Mouse (Mus musculus): ENCODE measurements at regions not wholly inside any gene's neighbourhood (a gene's known extent, or its start where the extent isn't known, plus 50 kb on each side); places are given as distances from the start of the nearest gene placed in this dataset.
"Not testable (repeated sequence)": the region's sequence is repeated elsewhere in the genome, so short reads cannot be mapped to it uniquely, and the experiment has no call there.

GRCm38 (mm10) chr15:84616880-84617279 is 52.5 kb upstream of the Prr5 start:
- peak; percentile 82 for TF ChIP-seq CTCF (IDR thresholded peaks at IDR 0.05)
- H3K27ac ChIP-seq; H3K4me3 ChIP-seq; intact Hi-C loops (cut with DNase I): not testable (repeated sequence)
- DNase-seq (ENCODE audit: extremely low spot score in 1 of 2, low spot score in 2 of 2), result peak; percentile 62 to 67

GRCm38 (mm10) chr15:84613536-84614527 is 55.6 kb upstream of the Prr5 start:
- Histone ChIP-seq H3K4me3 (no peak overlapping the region), H3K27ac (no peak overlapping the region)
- peak; percentile 100 for TF ChIP-seq CTCF (IDR thresholded peaks at IDR 0.05)
- peak; percentile 85 to 96 for DNase-seq (ENCODE audit: extremely low spot score in 1 of 2, low spot score in 2 of 2)
- intact Hi-C loops (cut with DNase I), result loop anchor here (1.0 to 5.0 kb wide), 4 partner anchors 162 to 402 kb away; no protein-coding TSS in a partner anchor

DNA sequence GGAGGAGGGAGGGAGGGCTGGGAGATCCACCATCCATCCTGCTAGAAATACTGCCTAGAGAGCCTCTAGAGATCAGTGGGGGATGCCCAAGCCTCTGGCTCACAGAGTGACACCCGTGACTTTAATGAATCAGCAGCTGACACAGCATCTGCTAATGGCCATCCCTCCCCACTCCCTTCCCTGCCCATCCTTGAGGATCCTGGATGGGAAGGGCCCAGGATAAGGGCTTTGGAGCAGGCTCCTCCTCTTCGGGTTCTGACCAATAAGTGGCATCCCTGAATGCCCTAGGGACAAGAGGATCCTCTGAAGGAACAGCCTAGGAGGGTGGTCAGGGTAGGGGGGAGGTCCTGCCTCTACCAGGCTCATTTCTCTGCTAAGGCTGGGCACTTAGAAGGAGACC is 55.3 kb upstream of the Rtl6 start:
- TF ChIP-seq CTCF (IDR thresholded peaks at IDR 0.05), result no peak
- no peak overlapping the region for H3K27ac ChIP-seq
- DNase-seq (ENCODE audit: extremely low spot score in 1 of 2, low spot score in 2 of 2), result no peak
- intact Hi-C loops (cut with DNase I), result loop anchor here (5.0 kb wide), 2 partner anchors 161 to 401 kb away; no protein-coding TSS in a partner anchor
- H3K4me3 ChIP-seq, result no peak overlapping the region

GRCm38 (mm10) chr15:84609825-84610442 is 52.3 kb upstream of the Rtl6 start:
- intact Hi-C loops (cut with DNase I), result loop anchor here (5.0 kb wide), 2 partner anchors 158 to 398 kb away; no protein-coding TSS in a partner anchor

DNA sequence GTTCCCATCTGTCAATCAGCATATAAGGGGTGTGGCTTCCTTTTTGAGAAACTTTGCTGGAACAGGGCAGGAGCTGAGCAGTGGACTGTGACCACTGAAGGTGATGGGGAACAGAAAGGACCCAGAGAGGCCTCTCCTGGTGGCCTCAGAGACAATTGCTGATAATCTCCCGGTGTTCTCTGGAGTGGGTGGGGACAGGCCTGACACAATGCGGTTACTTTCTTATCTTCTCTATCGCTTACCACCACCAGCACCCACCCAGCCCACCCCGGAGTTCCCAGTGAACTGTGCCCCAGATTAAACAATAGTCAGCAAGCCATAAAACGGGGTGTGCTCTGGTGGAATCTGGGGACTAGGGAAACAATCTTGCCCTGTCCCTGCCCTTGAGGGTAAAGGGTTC is 51.4 kb upstream of the Rtl6 start:
- intact Hi-C loops (cut with DNase I), result no loop called here
- Histone ChIP-seq H3K27ac (no peak overlapping the region), H3K4me3 (no peak overlapping the region)
- no peak for TF ChIP-seq CTCF (IDR thresholded peaks at IDR 0.05)
- DNase-seq (ENCODE audit: extremely low spot score in 1 of 2, low spot score in 2 of 2), result no peak

More at GRCm38 (mm10) chr15:84609825-84610442, 52.3 kb upstream of the Rtl6 start:
- no peak overlapping the region for H3K4me3 ChIP-seq
- no peak for TF ChIP-seq CTCF (IDR thresholded peaks at IDR 0.05)
- peak; percentile 55 to 77 for DNase-seq (ENCODE audit: extremely low spot score in 1 of 2, low spot score in 2 of 2)
- H3K27ac ChIP-seq, result no peak overlapping the region
